Mouse (Mus musculus) myocyte (in vitro differentiated cells): ENCODE results near the gene Bbs9. TPM values are rescaled to one million over a fixed set of nuclear protein-coding genes. Genes with fewer than 3 reads are reported as not detected.

Experiments
- H3K27me3 ChIP-seq: one replicate; pipeline ENCODE4 v1.6.1; 2011; ENCODE audit not compliant: control insufficient read depth, insufficient read depth, insufficient read length
- H3K36me3 ChIP-seq: one replicate; pipeline ENCODE4 v1.6.1; 2011; ENCODE audit not compliant: control insufficient read depth, insufficient read depth
- H3K4me2 ChIP-seq: one replicate; pipeline ENCODE4 v1.6.1; 2011; ENCODE audit warnings: low read depth, control low read depth
- H3K4me3 ChIP-seq: one replicate; pipeline ENCODE4 v1.5.1; 2011; ENCODE audit warnings: mild to moderate bottlenecking, control low read depth, moderate library complexity
- H3K79me2 ChIP-seq: one replicate; pipeline ENCODE4 v1.6.1; 2011; ENCODE audit not compliant: control insufficient read depth, insufficient read depth
- H3ac ChIP-seq: one replicate; pipeline ENCODE4 v1.6.1; 2011; ENCODE audit not compliant: control insufficient read depth, insufficient read length
- CEBPB ChIP-seq: IDR thresholded peaks from 2 replicates; pipeline ENCODE4 v1.6.1; 2011; ENCODE audit warnings: mild to moderate bottlenecking, moderate library complexity; ENCODE audit not compliant: poor library complexity, insufficient read depth, severe bottlenecking
- E2F4 ChIP-seq: IDR thresholded peaks from one replicate; pipeline ENCODE4 v1.6.1; 2011; ENCODE audit warnings: mild to moderate bottlenecking, control low read depth, moderate library complexity; ENCODE audit not compliant: insufficient read depth
- MAX ChIP-seq: IDR thresholded peaks from one replicate; pipeline ENCODE4 v1.6.1; 2011; ENCODE audit warnings: low read depth, mild to moderate bottlenecking, control low read depth
- MYOD1 ChIP-seq, 3 experiments: IDR thresholded peaks; one replicate each; pipeline ENCODE4 v1.6.1; 2011; ENCODE audit warnings: control low read depth in 2 of 3, low read depth in 2 of 3, mild to moderate bottlenecking in 2 of 3, moderate library complexity in 1 of 3; ENCODE audit not compliant: insufficient read length in 2 of 3, control insufficient read depth in 1 of 3
- MYOG ChIP-seq, 3 experiments: IDR thresholded peaks; one replicate each; pipeline ENCODE4 v1.6.1; 2011; ENCODE audit warnings: control low read depth in 2 of 3, low read depth in 2 of 3, mild to moderate bottlenecking in 2 of 3; ENCODE audit not compliant: insufficient read length in 2 of 3, control insufficient read depth in 1 of 3, insufficient read depth in 1 of 3
- POLR2A ChIP-seq: IDR thresholded peaks from one replicate; pipeline ENCODE4 v1.6.1; 2011; ENCODE audit warnings: low read depth, mild to moderate bottlenecking, control low read depth, moderate library complexity; ENCODE audit not compliant: insufficient read length
- POLR2AphosphoS2 ChIP-seq: IDR thresholded peaks from one replicate; pipeline ENCODE4 v1.6.1; 2011; ENCODE audit warnings: low read depth, control low read depth; ENCODE audit not compliant: insufficient read length
- REST ChIP-seq: IDR thresholded peaks from one replicate; pipeline ENCODE4 v1.6.1; 2011; ENCODE audit warnings: mild to moderate bottlenecking, control low read depth, moderate library complexity; ENCODE audit not compliant: insufficient read depth, insufficient read length
- SRF ChIP-seq: IDR thresholded peaks from one replicate; pipeline ENCODE4 v1.6.1; 2011; ENCODE audit warnings: low read depth; ENCODE audit not compliant: control insufficient read depth, insufficient read length
- TCF12 ChIP-seq: IDR thresholded peaks from one replicate; pipeline ENCODE4 v1.6.1; 2011; ENCODE audit warnings: mild to moderate bottlenecking, control low read depth; ENCODE audit not compliant: poor library complexity, insufficient read depth, severe bottlenecking
- TCF3 ChIP-seq: IDR thresholded peaks from one replicate; pipeline ENCODE4 v1.6.1; 2011; ENCODE audit warnings: low read depth, control low read depth; ENCODE audit not compliant: insufficient read length
- USF1 ChIP-seq: IDR thresholded peaks from one replicate; pipeline ENCODE4 v1.6.1; 2011; ENCODE audit warnings: low read depth, mild to moderate bottlenecking, control low read depth, moderate library complexity
- polyA plus RNA-seq: library from polyadenylated mRNA; unstranded; fragments of >200 nt; fragmentation: generic; extraction: Trizol; gene quantifications from one replicate; pipeline ENCODE4 v1.2.1, GENCODE M21; 2012; ENCODE audit warnings: missing spikeins

Bbs9 gene
- polyA plus RNA-seq, 1 experiment = 3.6 TPM

DNA sequence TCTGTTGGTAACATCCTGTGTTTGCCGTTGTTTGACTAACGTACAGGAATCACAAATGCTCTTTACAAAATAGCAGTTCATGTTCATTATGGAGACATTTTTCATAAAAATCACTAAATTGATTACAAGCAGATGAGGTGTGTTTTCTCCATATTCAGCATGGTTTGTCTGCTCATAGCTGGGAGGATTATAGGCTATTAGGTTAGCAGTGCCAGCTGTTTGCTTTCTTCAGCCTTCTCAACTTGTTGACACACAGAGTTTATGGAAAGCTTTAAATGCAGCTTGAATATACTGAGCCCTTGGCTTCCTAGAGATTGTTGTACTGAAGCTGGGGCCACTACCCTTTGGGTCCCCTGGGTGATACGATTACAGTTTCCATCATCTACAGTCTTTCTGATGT, 263.3 kb downstream of the Bbs9 start:
- H3K4me2 ChIP-seq = no peak overlapping the region
- H3K27me3 ChIP-seq = no peaks in the 10 kb centered on the region
- no peak overlapping the region for H3ac ChIP-seq
- no peaks in the 10 kb centered on the region for H3K36me3 ChIP-seq
- no peaks in the 10 kb centered on the region for H3K79me2 ChIP-seq
- TF ChIP-seq MYOG (IDR thresholded peaks at IDR 0.05; ENCODE audit: control insufficient read depth in 1 of 3, insufficient read depth in 1 of 3, insufficient read length in 2 of 3, low read depth in 2 of 3) (no peak), CEBPB (no peak), REST (no peak), POLR2A (no peak)
- no peak overlapping the region for H3K4me3 ChIP-seq

DNA sequence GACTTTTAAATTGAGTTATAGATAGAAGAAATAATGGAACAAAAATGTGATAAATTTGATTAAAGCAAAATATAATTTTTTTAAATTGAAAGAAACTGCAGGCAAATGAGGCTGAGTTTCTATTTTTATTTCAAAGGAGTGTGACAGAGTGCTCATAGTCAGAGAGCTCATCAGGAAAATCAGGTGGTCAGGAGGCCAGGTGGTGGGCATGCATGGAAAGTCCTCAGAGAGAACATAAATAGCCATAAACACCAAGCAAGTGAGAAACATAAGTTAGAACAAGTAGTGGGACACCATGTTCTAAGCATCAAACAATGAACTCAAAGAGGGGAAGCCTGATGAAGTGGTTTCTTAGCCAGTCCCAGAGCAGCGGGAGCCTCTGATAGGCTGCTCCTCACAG, 266.5 kb downstream of the Bbs9 start:
- Histone ChIP-seq H3K4me3 (no peak overlapping the region), H3K27me3 (no peaks in the 10 kb centered on the region), H3K79me2 (no peaks in the 10 kb centered on the region), H3ac (no peak overlapping the region), H3K4me2 (no peak overlapping the region), H3K36me3 (no peaks in the 10 kb centered on the region)
- TF ChIP-seq POLR2A (no peak), TCF3 (no peak), REST (no peak)

DNA sequence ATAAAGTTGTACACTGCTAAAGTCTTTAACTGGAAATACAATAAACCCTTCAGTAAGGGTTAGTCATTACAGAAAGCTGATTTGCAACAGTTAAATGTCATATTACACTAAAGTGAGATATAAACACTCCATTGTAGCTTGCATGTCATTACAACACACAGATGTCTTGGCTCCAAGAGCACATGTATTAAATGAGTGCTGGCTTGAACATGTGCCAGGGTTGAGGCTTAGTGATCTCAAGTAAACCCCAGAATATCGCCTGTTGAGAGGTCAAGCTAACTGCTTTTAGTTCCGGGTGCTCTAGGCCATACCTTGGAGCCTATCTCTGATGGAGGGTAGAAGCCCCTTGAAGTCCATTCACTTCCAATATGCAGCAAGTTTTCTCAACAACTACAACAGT, 273.1 kb downstream of the Bbs9 start:
- Histone ChIP-seq H3K36me3 (no peaks in the 10 kb centered on the region), H3K79me2 (no peaks in the 10 kb centered on the region), H3ac (no peak overlapping the region), H3K4me2 (no peak overlapping the region), H3K4me3 (no peak overlapping the region), H3K27me3 (no peaks in the 10 kb centered on the region)
- TF ChIP-seq SRF = no peak
- no peak for TF ChIP-seq MYOD1 (IDR thresholded peaks at IDR 0.05; ENCODE audit: control insufficient read depth in 1 of 3, insufficient read length in 2 of 3, low read depth in 2 of 3)
- no peak for TF ChIP-seq MYOG (IDR thresholded peaks at IDR 0.05; ENCODE audit: control insufficient read depth in 1 of 3, insufficient read depth in 1 of 3, insufficient read length in 2 of 3, low read depth in 2 of 3)
- no peak for TF ChIP-seq USF1
- no peak for TF ChIP-seq POLR2AphosphoS2
- TF ChIP-seq REST = no peak
- no peak for TF ChIP-seq POLR2A
- TF ChIP-seq E2F4 = no peak
- no peak for TF ChIP-seq TCF12
- TF ChIP-seq CEBPB = no peak
- no peak for TF ChIP-seq MAX
- TF ChIP-seq TCF3 = no peak

DNA sequence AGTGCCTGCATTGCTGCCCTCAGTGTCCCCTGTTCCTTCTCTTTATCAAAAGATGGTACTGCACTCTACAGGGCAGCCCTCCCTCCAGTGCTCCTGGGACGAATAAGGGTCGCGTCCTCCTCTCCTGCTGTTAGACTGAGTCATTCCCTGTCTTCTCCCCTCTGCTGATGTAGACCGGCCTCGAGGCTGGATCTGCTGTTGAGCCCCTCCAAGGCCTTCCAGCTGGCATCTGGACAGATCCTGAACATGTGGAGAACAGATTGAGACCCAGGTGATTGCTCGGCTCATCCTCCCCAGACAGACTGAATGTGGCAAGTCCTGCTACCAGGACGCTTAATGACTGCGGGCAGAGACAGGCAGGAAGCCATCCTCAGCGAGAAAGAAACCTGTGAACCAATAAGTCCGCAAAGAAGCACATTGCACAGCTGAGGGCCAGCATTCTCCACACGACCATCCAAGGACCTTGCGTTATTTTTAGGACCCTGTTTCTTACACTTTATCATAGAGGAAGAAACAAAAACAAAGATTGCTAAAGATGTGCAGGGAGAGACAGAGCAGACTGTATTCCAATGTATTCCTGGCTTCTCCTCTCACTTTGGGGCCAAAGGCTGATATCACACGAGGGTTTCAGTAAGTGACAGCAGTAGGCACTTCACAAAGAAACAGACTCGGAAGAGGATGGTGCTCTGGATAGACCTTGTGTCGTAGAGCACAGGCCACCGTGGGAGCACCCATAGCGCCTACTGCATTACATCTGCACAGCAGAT, 275.4 kb downstream of the Bbs9 start:
- TF ChIP-seq CEBPB (no peak), USF1 (no peak), POLR2A (no peak), E2F4 (no peak), REST (no peak), MYOG (IDR thresholded peaks at IDR 0.05; ENCODE audit: control insufficient read depth in 1 of 3, insufficient read depth in 1 of 3, insufficient read length in 2 of 3, low read depth in 2 of 3) (no peak), MYOD1 (IDR thresholded peaks at IDR 0.05; ENCODE audit: control insufficient read depth in 1 of 3, insufficient read length in 2 of 3, low read depth in 2 of 3) (no peak), TCF3 (no peak), POLR2AphosphoS2 (no peak), MAX (no peak), TCF12 (no peak), SRF (no peak)
- H3K79me2 ChIP-seq = no peaks in the 10 kb centered on the region
- no peak overlapping the region for H3K4me3 ChIP-seq

DNA sequence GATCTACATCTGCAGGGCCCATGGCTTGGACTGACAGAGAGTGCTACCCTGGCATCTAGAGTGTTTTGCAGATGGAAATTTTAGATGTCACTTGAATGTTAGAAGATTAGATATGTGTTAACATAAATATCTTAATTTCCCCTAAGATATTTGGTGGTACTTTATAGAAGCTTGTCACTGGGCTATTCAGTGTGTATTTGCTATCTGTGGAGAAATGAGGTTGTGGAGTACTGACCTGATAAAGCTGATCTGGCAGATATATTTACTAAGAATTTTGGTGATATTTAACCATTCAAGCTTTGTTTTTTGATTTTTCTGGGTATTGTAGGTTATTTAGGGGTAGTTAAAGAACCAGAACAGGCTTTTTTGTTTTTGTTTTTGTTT, 276.0 kb downstream of the Bbs9 start:
- no peak overlapping the region for H3K4me3 ChIP-seq
- no peaks in the 10 kb centered on the region for H3K79me2 ChIP-seq
- no peaks in the 10 kb centered on the region for H3K36me3 ChIP-seq
- H3K4me2 ChIP-seq = no peak overlapping the region
- H3ac ChIP-seq = no peak overlapping the region
- TF ChIP-seq USF1 = no peak
- TF ChIP-seq CEBPB = no peak
- TF ChIP-seq MYOD1 (IDR thresholded peaks at IDR 0.05; ENCODE audit: control insufficient read depth in 1 of 3, insufficient read length in 2 of 3, low read depth in 2 of 3) = no peak
- TF ChIP-seq REST = no peak
- TF ChIP-seq MYOG (IDR thresholded peaks at IDR 0.05; ENCODE audit: control insufficient read depth in 1 of 3, insufficient read depth in 1 of 3, insufficient read length in 2 of 3, low read depth in 2 of 3) = no peak
- no peak for TF ChIP-seq POLR2AphosphoS2
- TF ChIP-seq POLR2A = no peak
- TF ChIP-seq E2F4 = no peak
- TF ChIP-seq TCF3 = no peak
- no peak for TF ChIP-seq TCF12
- no peak for TF ChIP-seq SRF
- no peak for TF ChIP-seq MAX
- H3K27me3 ChIP-seq = no peaks in the 10 kb centered on the region

More for the DNA sequence above, 275.4 kb downstream of the Bbs9 start:
- H3K27me3 ChIP-seq = no peaks in the 10 kb centered on the region
- no peaks in the 10 kb centered on the region for H3K36me3 ChIP-seq
- H3ac ChIP-seq = no peak overlapping the region
- H3K4me2 ChIP-seq = no peak overlapping the region
